Mouse (Mus musculus): ENCODE measurements around the gene Ccdc38. TPM values are rescaled to one million over a fixed set of nuclear protein-coding genes. Genes with fewer than 3 reads are reported as not detected.
"Not testable (repeated sequence)": the region's sequence is repeated elsewhere in the genome, so short reads cannot be mapped to it uniquely, and the experiment has no call there.

Gene Ccdc38
- polyA plus RNA-seq, 1 experiment from 2014 or later = 0.19 TPM

DNA sequence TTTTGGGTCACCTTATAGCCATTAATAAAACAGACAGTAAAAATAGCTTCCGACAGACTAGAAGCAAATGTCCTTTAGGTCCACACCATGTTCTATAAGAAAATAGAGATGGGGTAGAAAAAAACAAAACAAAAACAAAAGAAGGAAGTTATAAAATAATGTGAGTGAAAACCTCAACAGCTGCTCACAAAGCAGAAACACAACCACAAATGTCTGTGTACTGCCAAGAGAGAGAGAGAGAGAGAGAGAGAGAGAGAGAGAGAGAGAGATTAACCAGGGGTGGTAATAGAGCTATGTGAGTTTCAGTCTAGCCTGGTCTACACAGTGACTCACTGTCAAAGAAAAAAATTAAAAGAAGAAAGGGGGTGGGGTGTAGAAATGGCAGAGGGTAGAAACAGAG lies 1.2 kb downstream of the Ccdc38 start:
- Histone ChIP-seq H3K9me3 (replicated peaks; ENCODE audit: control insufficient read depth, low read length) (no peaks in the 10 kb centered on the region), H3K4me2 (no peak overlapping the region), H3K27me3 (ENCODE audit: control insufficient read depth, insufficient read depth, low read length) (peaks cover 5% of the 10 kb centered on the region; the same call in 1 of the 2 replicates), H3K4me3 (ENCODE audit: low read depth, low read length) (no peak overlapping the region), H3K9ac (ENCODE audit: low read depth, low read length) (no peak overlapping the region), H3K4me1 (ENCODE audit: control insufficient read depth, insufficient read depth, low read length) (peaks cover 5% of the 10 kb centered on the region; the same call in 1 of the 2 replicates), H3K27ac (ENCODE audit: low read depth, low read length) (no peak overlapping the region), H3K36me3 (ENCODE audit: control insufficient read depth, insufficient read depth, low read length) (no peaks in the 10 kb centered on the region)
- WGBS (ENCODE audit: insufficient replicate concordance) = 78% methylated on average over 1 of the region's 1 CpGs
- no peak for ATAC-seq (replicated peaks; ENCODE audit: insufficient number of reproducible peaks, low FRiP score, low TSS enrichment)

- no peak overlapping the region for H3K4me2 ChIP-seq
- no peaks in the 10 kb centered on the region for H3K36me3 ChIP-seq (ENCODE audit: control insufficient read depth, insufficient read depth, low read length)
- 69% methylated on average over 4 of the region's 4 CpGs for WGBS (ENCODE audit: insufficient replicate concordance)
- H3K4me3 ChIP-seq (ENCODE audit: low read depth, low read length) = no peak overlapping the region
- H3K27ac ChIP-seq (ENCODE audit: low read depth, low read length) = no peak overlapping the region
- H3K27me3 ChIP-seq (ENCODE audit: control insufficient read depth, insufficient read depth, low read length) = peaks cover 5% of the 10 kb centered on the region; the same call in 1 of the 2 replicates
- H3K9ac ChIP-seq (ENCODE audit: low read depth, low read length) = no peak overlapping the region
- ATAC-seq (replicated peaks; ENCODE audit: insufficient number of reproducible peaks, low FRiP score, low TSS enrichment) = no peak
- H3K9me3 ChIP-seq (replicated peaks; ENCODE audit: control insufficient read depth, low read length) = no peaks in the 10 kb centered on the region
- peaks cover 5% of the 10 kb centered on the region; the same call in 1 of the 2 replicates for H3K4me1 ChIP-seq (ENCODE audit: control insufficient read depth, insufficient read depth, low read length)
These were observed 1.9 kb downstream of the Ccdc38 start for GRCm38 (mm10) chr10:93542356-93542755.

DNA sequence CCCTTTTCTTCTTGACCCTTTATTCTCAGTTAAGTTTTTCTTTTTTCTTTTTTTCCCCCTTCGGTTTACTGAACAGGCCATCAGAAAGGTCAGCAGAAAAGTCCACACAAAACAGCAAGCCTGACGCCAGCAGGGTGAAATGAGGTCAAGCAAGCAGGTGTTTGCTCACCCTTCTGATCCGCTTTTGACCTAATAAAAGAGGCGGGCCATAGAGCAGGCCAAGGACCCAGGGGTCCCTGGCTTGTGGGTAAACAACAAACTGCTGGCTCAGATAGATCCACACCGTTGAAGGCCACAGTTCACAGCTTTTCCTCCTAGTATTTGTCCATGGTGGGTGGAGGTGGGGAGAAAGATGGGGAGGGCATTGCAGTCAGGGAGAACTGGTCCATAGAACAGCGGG lies 2.7 kb downstream of the Ccdc38 start:
- Histone ChIP-seq H3K27me3 (ENCODE audit: control insufficient read depth, insufficient read depth, low read length) (no peaks in the 10 kb centered on the region), H3K27ac (ENCODE audit: low read depth, low read length) (no peak overlapping the region), H3K4me3 (ENCODE audit: low read depth, low read length) (no peak overlapping the region), H3K9ac (ENCODE audit: low read depth, low read length) (no peak overlapping the region), H3K9me3 (replicated peaks; ENCODE audit: control insufficient read depth, low read length) (no peaks in the 10 kb centered on the region), H3K4me2 (no peak overlapping the region), H3K36me3 (ENCODE audit: control insufficient read depth, insufficient read depth, low read length) (no peaks in the 10 kb centered on the region), H3K4me1 (ENCODE audit: control insufficient read depth, insufficient read depth, low read length) (peaks cover 5% of the 10 kb centered on the region; the same call in 1 of the 2 replicates)
- no peak for ATAC-seq (replicated peaks; ENCODE audit: insufficient number of reproducible peaks, low FRiP score, low TSS enrichment)
- 71% methylated on average over 6 of the region's 6 CpGs for WGBS (ENCODE audit: insufficient replicate concordance)

- Histone ChIP-seq H3K27me3 (ENCODE audit: control insufficient read depth, insufficient read depth, low read length) (no peaks in the 10 kb centered on the region), H3K4me3 (ENCODE audit: low read depth, low read length) (no peak overlapping the region), H3K9me3 (replicated peaks; ENCODE audit: control insufficient read depth, low read length) (no peaks in the 10 kb centered on the region), H3K4me1 (ENCODE audit: control insufficient read depth, insufficient read depth, low read length) (peaks cover 5% of the 10 kb centered on the region; the same call in 1 of the 2 replicates), H3K36me3 (ENCODE audit: control insufficient read depth, insufficient read depth, low read length) (no peaks in the 10 kb centered on the region), H3K9ac (ENCODE audit: low read depth, low read length) (no peak overlapping the region), H3K4me2 (no peak overlapping the region), H3K27ac (ENCODE audit: low read depth, low read length) (no peak overlapping the region)
- no peak for ATAC-seq (replicated peaks; ENCODE audit: insufficient number of reproducible peaks, low FRiP score, low TSS enrichment)
- 71% methylated on average over 5 of the region's 5 CpGs for WGBS (ENCODE audit: insufficient replicate concordance)
These were observed 3.7 kb downstream of the Ccdc38 start for GRCm38 (mm10) chr10:93544172-93544571.

- Histone ChIP-seq H3K36me3 (ENCODE audit: control insufficient read depth, insufficient read depth, low read length) (no peaks in the 10 kb centered on the region), H3K27me3 (ENCODE audit: control insufficient read depth, insufficient read depth, low read length) (no peaks in the 10 kb centered on the region), H3K9ac (ENCODE audit: low read depth, low read length) (no peak overlapping the region), H3K27ac (ENCODE audit: low read depth, low read length) (no peak overlapping the region), H3K4me3 (ENCODE audit: low read depth, low read length) (no peak overlapping the region), H3K4me1 (ENCODE audit: control insufficient read depth, insufficient read depth, low read length) (no peaks in the 10 kb centered on the region), H3K4me2 (no peak overlapping the region), H3K9me3 (replicated peaks; ENCODE audit: control insufficient read depth, low read length) (no peaks in the 10 kb centered on the region)
- 80% methylated on average over 4 of the region's 4 CpGs for WGBS (ENCODE audit: insufficient replicate concordance)
- no peak for ATAC-seq (replicated peaks; ENCODE audit: insufficient number of reproducible peaks, low FRiP score, low TSS enrichment)
These were observed 7.4 kb downstream of the Ccdc38 start for GRCm38 (mm10) chr10:93547741-93548270.

DNA sequence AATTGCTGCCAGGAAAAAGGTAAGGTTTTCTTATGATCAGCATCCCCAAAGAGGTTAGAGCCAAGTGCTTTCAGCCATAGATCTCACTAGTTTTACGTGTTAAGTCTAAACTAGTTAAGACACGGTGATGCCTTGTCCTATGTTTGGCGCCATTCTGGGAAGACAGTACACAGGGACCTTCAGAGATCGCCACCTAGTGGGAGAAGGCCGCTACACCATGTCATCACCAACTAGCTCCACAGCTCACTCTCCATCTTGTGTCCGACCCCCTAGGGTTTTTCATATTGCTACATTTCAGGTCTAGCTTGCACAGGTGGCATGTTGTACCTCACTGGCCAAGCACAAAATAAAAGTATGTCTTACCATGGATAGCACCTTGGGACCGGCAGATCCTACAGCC lies 8.6 kb downstream of the Ccdc38 start:
- 12% methylated on average over 7 of the region's 7 CpGs for WGBS (ENCODE audit: insufficient replicate concordance)
- no peak for ATAC-seq (replicated peaks; ENCODE audit: insufficient number of reproducible peaks, low FRiP score, low TSS enrichment)

GRCm38 (mm10) chr10:93549821-93550220 lies 9.4 kb downstream of the Ccdc38 start:
- Histone ChIP-seq H3K4me2 (no peak overlapping the region), H3K4me1 (ENCODE audit: control insufficient read depth, insufficient read depth, low read length) (no peaks in the 10 kb centered on the region), H3K27me3 (ENCODE audit: control insufficient read depth, insufficient read depth, low read length) (no peaks in the 10 kb centered on the region), H3K4me3 (ENCODE audit: low read depth, low read length) (no peak overlapping the region), H3K27ac (ENCODE audit: low read depth, low read length) (no peak overlapping the region), H3K36me3 (ENCODE audit: control insufficient read depth, insufficient read depth, low read length) (no peaks in the 10 kb centered on the region), H3K9ac (ENCODE audit: low read depth, low read length) (no peak overlapping the region), H3K9me3 (replicated peaks; ENCODE audit: control insufficient read depth, low read length) (no peaks in the 10 kb centered on the region)
- 79% methylated on average over 10 of the region's 10 CpGs for WGBS (ENCODE audit: insufficient replicate concordance)
- ATAC-seq (replicated peaks; ENCODE audit: insufficient number of reproducible peaks, low FRiP score, low TSS enrichment) = no peak

More for the DNA sequence above, 8.6 kb downstream of the Ccdc38 start:
- Histone ChIP-seq H3K4me3 (ENCODE audit: low read depth, low read length) (no peak overlapping the region), H3K9me3 (replicated peaks; ENCODE audit: control insufficient read depth, low read length) (no peaks in the 10 kb centered on the region), H3K36me3 (ENCODE audit: control insufficient read depth, insufficient read depth, low read length) (no peaks in the 10 kb centered on the region), H3K27me3 (ENCODE audit: control insufficient read depth, insufficient read depth, low read length) (no peaks in the 10 kb centered on the region), H3K27ac (ENCODE audit: low read depth, low read length) (no peak overlapping the region), H3K4me1 (ENCODE audit: control insufficient read depth, insufficient read depth, low read length) (no peaks in the 10 kb centered on the region), H3K4me2 (no peak overlapping the region), H3K9ac (ENCODE audit: low read depth, low read length) (no peak overlapping the region)

GRCm38 (mm10) chr10:93552596-93552995 lies 12.2 kb downstream of the Ccdc38 start:
- Histone ChIP-seq H3K9ac (ENCODE audit: low read depth, low read length) (no peak overlapping the region), H3K9me3 (replicated peaks; ENCODE audit: control insufficient read depth, low read length) (no peaks in the 10 kb centered on the region), H3K27ac (ENCODE audit: low read depth, low read length) (no peak overlapping the region), H3K4me2 (no peak overlapping the region), H3K36me3 (ENCODE audit: control insufficient read depth, insufficient read depth, low read length) (no peaks in the 10 kb centered on the region), H3K27me3 (ENCODE audit: control insufficient read depth, insufficient read depth, low read length) (no peaks in the 10 kb centered on the region), H3K4me1 (ENCODE audit: control insufficient read depth, insufficient read depth, low read length) (no peaks in the 10 kb centered on the region), H3K4me3 (ENCODE audit: low read depth, low read length) (no peak overlapping the region)
- ATAC-seq (replicated peaks; ENCODE audit: insufficient number of reproducible peaks, low FRiP score, low TSS enrichment) = no peak
- WGBS (ENCODE audit: insufficient replicate concordance) = 72% methylated on average over 8 of the region's 8 CpGs

DNA sequence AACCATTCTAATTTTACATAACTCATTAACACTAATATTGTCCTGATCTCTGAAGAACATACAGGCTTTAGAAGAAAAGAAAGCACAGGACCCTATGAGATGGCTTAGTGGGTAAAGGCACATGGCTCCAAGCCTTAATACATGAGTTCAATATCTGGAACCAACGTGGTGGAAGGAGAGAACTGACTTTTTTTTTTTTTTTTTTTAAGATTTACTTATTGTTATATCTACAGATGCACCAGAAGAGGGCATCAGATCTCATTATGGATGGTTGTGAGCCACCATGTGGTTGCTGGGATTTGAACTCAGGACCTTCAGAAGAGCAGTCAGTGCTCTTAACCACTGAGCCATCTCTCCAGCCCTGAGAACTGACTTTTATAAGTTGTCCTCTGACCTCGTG lies 17.5 kb downstream of the Ccdc38 start:
- not testable (repeated sequence) for H3K27ac ChIP-seq (ENCODE audit: low read depth, low read length); H3K4me3 ChIP-seq (ENCODE audit: low read depth, low read length); H3K4me2 ChIP-seq; H3K9me3 ChIP-seq (replicated peaks; ENCODE audit: control insufficient read depth, low read length); H3K27me3 ChIP-seq (ENCODE audit: control insufficient read depth, insufficient read depth, low read length); ATAC-seq (replicated peaks; ENCODE audit: insufficient number of reproducible peaks, low FRiP score, low TSS enrichment); H3K4me1 ChIP-seq (ENCODE audit: control insufficient read depth, insufficient read depth, low read length); H3K9ac ChIP-seq (ENCODE audit: low read depth, low read length); H3K36me3 ChIP-seq (ENCODE audit: control insufficient read depth, insufficient read depth, low read length)
- 72% methylated on average over 2 of the region's 2 CpGs for WGBS (ENCODE audit: insufficient replicate concordance)
